Mouse (Mus musculus): Measurements from ENCODE around the gene Micu1. TPM values are rescaled to one million over a fixed set of nuclear protein-coding genes. Genes with fewer than 3 reads are reported as not detected.

Micu1 gene
- polyA plus RNA-seq, 1 experiment: 42.0 TPM

GRCm38 (mm10) chr10:59689836-59690235 is 12.4 kb upstream of the Micu1 start:
- TF ChIP-seq POLR2A (IDR thresholded peaks at IDR 0.05; ENCODE audit: borderline replicate concordance, low read depth, low read length) (no peak), CTCF (IDR thresholded peaks at IDR 0.05; ENCODE audit: low read depth, low read length) (no peak)
- Histone ChIP-seq H3K4me1 (ENCODE audit: control insufficient read depth, insufficient read depth, low read length) (peaks cover 12% of the 10 kb centered on the region), H3K4me3 (ENCODE audit: insufficient read depth, low read length) (no peak overlapping the region), H3K27ac (ENCODE audit: insufficient read depth, low read depth, low read length) (no peak overlapping the region)

GRCm38 (mm10) chr10:59692441-59692840 is 9.8 kb upstream of the Micu1 start:
- Histone ChIP-seq H3K4me1 (ENCODE audit: control insufficient read depth, insufficient read depth, low read length) (peaks cover 12% of the 10 kb centered on the region), H3K27ac (ENCODE audit: insufficient read depth, low read depth, low read length) (peak overlapping the region; percentile 30; the same call in 1 of the 2 replicates), H3K4me3 (ENCODE audit: insufficient read depth, low read length) (no peak overlapping the region)
- TF ChIP-seq POLR2A (IDR thresholded peaks at IDR 0.05; ENCODE audit: borderline replicate concordance, low read depth, low read length): no peak

- TF ChIP-seq CTCF (IDR thresholded peaks at IDR 0.05; ENCODE audit: low read depth, low read length) (no peak), POLR2A (IDR thresholded peaks at IDR 0.05; ENCODE audit: borderline replicate concordance, low read depth, low read length) (no peak)
- Histone ChIP-seq H3K4me1 (ENCODE audit: control insufficient read depth, insufficient read depth, low read length) (peaks cover 12% of the 10 kb centered on the region), H3K27ac (ENCODE audit: insufficient read depth, low read depth, low read length) (no peak overlapping the region), H3K4me3 (ENCODE audit: insufficient read depth, low read length) (no peak overlapping the region)
Measured at GRCm38 (mm10) chr10:59694104-59694503, 8.2 kb upstream of the Micu1 start.

- Histone ChIP-seq H3K27ac (ENCODE audit: insufficient read depth, low read depth, low read length) (no peak overlapping the region), H3K4me1 (ENCODE audit: control insufficient read depth, insufficient read depth, low read length) (peaks cover 10% of the 10 kb centered on the region), H3K4me3 (ENCODE audit: insufficient read depth, low read length) (no peak overlapping the region)
- TF ChIP-seq POLR2A (IDR thresholded peaks at IDR 0.05; ENCODE audit: borderline replicate concordance, low read depth, low read length) (no peak), CTCF (IDR thresholded peaks at IDR 0.05; ENCODE audit: low read depth, low read length) (no peak)
Measured at GRCm38 (mm10) chr10:59699516-59699915, 2.8 kb upstream of the Micu1 start.

- no peak overlapping the region for H3K27ac ChIP-seq (ENCODE audit: insufficient read depth, low read depth, low read length)
- peak overlapping the region; percentile 28 for H3K4me3 ChIP-seq (ENCODE audit: insufficient read depth, low read length)
- peaks cover 9% of the 10 kb centered on the region for H3K4me1 ChIP-seq (ENCODE audit: control insufficient read depth, insufficient read depth, low read length)
- TF ChIP-seq POLR2A (IDR thresholded peaks at IDR 0.05; ENCODE audit: borderline replicate concordance, low read depth, low read length) (no peak), CTCF (IDR thresholded peaks at IDR 0.05; ENCODE audit: low read depth, low read length) (no peak)
Measured at GRCm38 (mm10) chr10:59701805-59702204, 472 bp upstream of the Micu1 start.

- Histone ChIP-seq H3K27ac (ENCODE audit: insufficient read depth, low read depth, low read length) (peak overlapping the region; percentile 15), H3K4me1 (ENCODE audit: control insufficient read depth, insufficient read depth, low read length) (peaks cover 13% of the 10 kb centered on the region), H3K4me3 (ENCODE audit: insufficient read depth, low read length) (peak overlapping the region; percentile 80)
- TF ChIP-seq CTCF (IDR thresholded peaks at IDR 0.05; ENCODE audit: low read depth, low read length) (no peak), POLR2A (IDR thresholded peaks at IDR 0.05; ENCODE audit: borderline replicate concordance, low read depth, low read length) (no peak)
Measured at GRCm38 (mm10) chr10:59703060-59703760, 933 bp downstream of the Micu1 start.

- Histone ChIP-seq H3K27ac (ENCODE audit: insufficient read depth, low read depth, low read length) (no peak overlapping the region), H3K4me1 (ENCODE audit: control insufficient read depth, insufficient read depth, low read length) (peaks cover 12% of the 10 kb centered on the region), H3K4me3 (ENCODE audit: insufficient read depth, low read length) (no peak overlapping the region)
- no peak for TF ChIP-seq POLR2A (IDR thresholded peaks at IDR 0.05; ENCODE audit: borderline replicate concordance, low read depth, low read length)
- no peak for TF ChIP-seq CTCF (IDR thresholded peaks at IDR 0.05; ENCODE audit: low read depth, low read length)
Measured at GRCm38 (mm10) chr10:59706991-59707546, 4.8 kb downstream of the Micu1 start.

GRCm38 (mm10) chr10:59707595-59707994 is 5.3 kb downstream of the Micu1 start:
- Histone ChIP-seq H3K27ac (ENCODE audit: insufficient read depth, low read depth, low read length) (no peak overlapping the region), H3K4me1 (ENCODE audit: control insufficient read depth, insufficient read depth, low read length) (peaks cover 12% of the 10 kb centered on the region), H3K4me3 (ENCODE audit: insufficient read depth, low read length) (no peak overlapping the region)
- TF ChIP-seq POLR2A (IDR thresholded peaks at IDR 0.05; ENCODE audit: borderline replicate concordance, low read depth, low read length): no peak
- no peak for TF ChIP-seq CTCF (IDR thresholded peaks at IDR 0.05; ENCODE audit: low read depth, low read length)

GRCm38 (mm10) chr10:59709281-59709680 is 7.0 kb downstream of the Micu1 start:
- peaks cover 4% of the 10 kb centered on the region for H3K4me1 ChIP-seq (ENCODE audit: control insufficient read depth, insufficient read depth, low read length)
- TF ChIP-seq CTCF (IDR thresholded peaks at IDR 0.05; ENCODE audit: low read depth, low read length) (no peak), POLR2A (IDR thresholded peaks at IDR 0.05; ENCODE audit: borderline replicate concordance, low read depth, low read length) (no peak)
- H3K27ac ChIP-seq (ENCODE audit: insufficient read depth, low read depth, low read length): no peak overlapping the region
- H3K4me3 ChIP-seq (ENCODE audit: insufficient read depth, low read length): no peak overlapping the region

GRCm38 (mm10) chr10:59710246-59710645 is 8.0 kb downstream of the Micu1 start:
- Histone ChIP-seq H3K4me1 (ENCODE audit: control insufficient read depth, insufficient read depth, low read length) (peaks cover 4% of the 10 kb centered on the region), H3K27ac (ENCODE audit: insufficient read depth, low read depth, low read length) (no peak overlapping the region), H3K4me3 (ENCODE audit: insufficient read depth, low read length) (no peak overlapping the region)
- TF ChIP-seq CTCF (IDR thresholded peaks at IDR 0.05; ENCODE audit: low read depth, low read length): peak; percentile 16; the same call in 1 of the 2 replicates
- TF ChIP-seq POLR2A (IDR thresholded peaks at IDR 0.05; ENCODE audit: borderline replicate concordance, low read depth, low read length): no peak

Data from bone marrow macrophage, adult 2 months (primary cell).